Mouse (Mus musculus) heart, postnatal 0 days (tissue): ENCODE measurements around the gene Ppie.
"Not testable (repeated sequence)": the region's sequence is repeated elsewhere in the genome, so short reads cannot be mapped to it uniquely, and the experiment has no call there.

ENCODE experiments used
- CTCF ChIP-seq: IDR thresholded peaks from 2 replicates; pipeline ENCODE4 v1.5.1; 2016; ENCODE audit warnings: antibody characterized with exemption, control low read depth, low read depth
- EP300 ChIP-seq: IDR thresholded peaks from 2 replicates; pipeline ENCODE4 v1.6.1; 2016; ENCODE audit warnings: antibody characterized with exemption, low read depth

GRCm38 (mm10) chr4:123161251-123161650 is 21.5 kb upstream of the Ppie start:
- TF ChIP-seq EP300, CTCF: not testable (repeated sequence)
